Mouse (Mus musculus): ENCODE measurements at regions not wholly inside any gene's neighbourhood (a gene's known extent, or its start where the extent isn't known, plus 50 kb on each side); places are given as distances from the start of the nearest gene placed in this dataset.

DNA sequence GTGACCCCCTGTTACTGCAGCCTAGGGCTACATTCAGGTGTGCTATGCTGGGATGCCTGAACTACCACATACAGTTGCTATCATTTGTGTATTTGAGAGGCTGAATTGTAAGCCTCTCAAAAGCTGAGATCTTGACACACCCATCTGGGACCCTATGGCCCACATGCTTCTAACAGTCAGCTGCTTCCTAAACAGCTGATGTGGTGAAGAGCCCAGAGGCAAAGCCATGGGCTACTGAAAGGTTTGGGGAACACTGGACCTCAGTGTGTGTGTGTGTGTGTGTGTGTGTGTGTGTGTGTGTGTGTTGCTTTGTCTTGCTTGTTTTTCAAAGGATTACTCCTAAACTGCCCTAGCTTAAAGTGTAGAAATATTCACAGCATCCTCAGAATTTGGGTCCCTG is 75.0 kb downstream of the Lbh start:
- DNase-seq (ENCODE audit: low spot score): no peak

DNA sequence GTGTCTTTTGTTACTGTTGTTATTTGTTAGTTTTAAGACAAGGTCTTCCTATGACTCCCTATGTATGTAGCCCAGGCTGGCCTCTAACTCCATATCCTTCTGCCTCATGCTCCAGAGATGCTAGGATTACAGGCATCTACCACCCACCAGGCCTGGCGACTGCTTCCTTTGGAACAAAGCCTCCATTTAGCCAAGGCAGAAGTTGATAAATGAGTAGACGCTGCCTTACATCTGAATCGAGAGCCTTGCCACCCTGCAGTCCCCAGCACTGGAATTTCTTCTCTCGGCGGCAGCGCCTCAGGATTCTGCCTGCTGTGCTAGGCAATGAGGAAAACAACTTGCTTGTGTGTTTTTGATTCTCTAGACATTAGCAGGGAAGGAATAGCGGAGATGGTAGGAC is 75.5 kb downstream of the Lbh start:
- no peak for DNase-seq (ENCODE audit: low spot score)

DNA sequence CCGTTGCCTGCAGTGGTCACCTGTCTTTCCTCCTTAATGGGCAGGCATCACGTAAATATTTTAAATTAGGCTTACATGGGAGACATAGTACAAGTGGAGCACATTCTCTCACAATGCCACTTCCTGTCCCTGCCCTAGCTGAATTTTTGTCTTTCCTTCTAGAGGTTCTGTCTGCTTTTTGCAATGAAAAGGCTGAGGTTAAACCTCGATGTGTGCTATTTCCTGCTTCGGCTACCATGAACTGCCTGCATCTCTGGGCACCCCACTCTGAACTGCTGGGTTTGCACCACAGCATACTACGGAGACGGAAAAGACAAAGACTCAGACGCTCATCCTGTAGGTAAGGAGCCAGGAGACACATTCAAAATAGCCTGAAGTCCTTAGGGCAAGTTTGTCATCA is 78.4 kb downstream of the Lbh start:
- DNase-seq (ENCODE audit: low spot score): no peak

DNA sequence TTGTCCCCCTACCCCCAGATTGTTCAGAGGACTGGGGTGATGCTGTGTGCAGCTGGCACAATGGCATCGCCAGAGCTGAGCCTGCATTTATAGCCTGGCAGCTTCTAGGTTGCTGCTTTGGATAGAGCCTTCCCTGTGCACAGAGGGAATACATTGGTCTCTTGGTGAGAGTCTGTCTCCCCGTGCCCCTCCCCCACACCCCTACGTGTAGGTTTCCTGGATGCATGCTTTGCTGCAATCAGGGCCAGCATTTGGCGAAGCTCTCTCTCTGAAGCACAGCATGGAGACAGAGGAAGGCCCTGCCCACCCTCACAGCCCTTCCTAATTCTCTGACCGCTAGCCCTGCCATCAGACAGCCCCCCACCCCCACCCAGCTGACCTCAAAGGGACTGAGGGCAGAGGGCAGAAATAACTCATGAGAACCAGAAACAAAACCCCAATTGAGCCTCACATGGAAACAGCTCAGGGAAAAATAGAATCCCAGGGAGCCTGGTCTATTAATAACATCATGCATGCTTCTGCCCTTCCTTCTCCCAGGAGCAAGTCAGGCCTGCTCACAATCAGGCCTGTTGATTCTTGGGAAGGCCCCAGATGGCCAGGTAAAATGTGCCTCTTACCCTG is 79.3 kb downstream of the Lbh start:
- no peak for DNase-seq (ENCODE audit: low spot score)

DNA sequence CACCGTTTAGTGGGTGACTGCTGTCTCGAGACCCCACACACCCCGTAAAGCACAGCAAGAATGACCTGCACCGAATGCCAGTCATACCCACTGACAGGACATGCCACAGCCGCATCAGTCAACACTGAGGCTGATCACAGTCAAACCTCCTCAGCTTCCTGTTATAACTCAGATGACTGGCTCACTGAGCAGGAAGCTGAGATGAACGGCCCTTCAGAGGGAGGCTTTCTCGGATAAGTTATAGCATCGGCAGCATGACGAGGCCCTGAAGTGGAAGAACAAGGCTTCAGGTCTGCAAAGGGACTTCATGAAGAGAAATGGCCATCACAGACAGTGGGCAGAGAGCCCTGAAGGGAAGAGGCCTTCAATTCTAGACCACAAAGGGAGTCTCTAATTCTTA is 87.0 kb downstream of the Lbh start:
- DNase-seq (ENCODE audit: low spot score): no peak

DNA sequence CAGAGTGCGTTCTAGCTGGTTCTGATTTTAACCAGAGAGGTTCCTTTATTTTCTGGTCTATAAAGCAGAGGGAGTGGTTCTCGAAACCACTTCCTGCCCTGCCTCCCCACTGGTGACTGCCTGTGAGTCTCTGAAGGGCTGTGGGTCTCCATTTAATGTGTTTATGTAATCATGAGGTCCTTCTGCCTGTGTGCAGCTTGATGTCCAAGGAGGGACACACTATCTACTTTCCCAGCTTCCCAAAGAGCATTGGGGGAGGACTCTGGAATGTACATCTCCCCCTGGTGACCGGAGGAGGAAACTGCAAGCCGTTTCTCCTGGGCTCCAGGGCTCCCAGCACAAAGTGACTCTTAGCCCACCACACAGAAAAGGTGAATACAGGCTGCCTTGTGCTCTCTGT is 90.8 kb downstream of the Lbh start:
- DNase-seq (ENCODE audit: low spot score): peak; percentile 38

DNA sequence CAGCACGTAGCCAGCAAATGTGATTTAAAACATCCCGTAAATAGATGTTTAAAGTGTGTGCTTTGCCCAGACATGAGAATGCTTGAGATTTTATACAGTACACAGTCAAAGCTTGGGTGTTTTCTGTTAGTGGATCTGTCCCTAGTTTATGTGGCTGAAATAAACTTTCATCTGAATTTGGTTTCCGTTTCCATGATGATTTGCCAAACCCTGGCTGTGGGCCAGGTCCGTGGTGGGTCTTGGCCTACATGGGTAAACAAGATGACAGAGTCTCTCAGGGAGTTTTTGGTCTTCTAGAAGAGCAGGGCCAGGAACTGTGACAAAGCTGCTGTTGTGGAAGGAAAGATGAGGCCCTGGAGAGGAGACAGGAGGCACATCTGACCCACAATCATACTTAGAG is 91.9 kb downstream of the Lbh start:
- DNase-seq (ENCODE audit: low spot score): no peak

DNA sequence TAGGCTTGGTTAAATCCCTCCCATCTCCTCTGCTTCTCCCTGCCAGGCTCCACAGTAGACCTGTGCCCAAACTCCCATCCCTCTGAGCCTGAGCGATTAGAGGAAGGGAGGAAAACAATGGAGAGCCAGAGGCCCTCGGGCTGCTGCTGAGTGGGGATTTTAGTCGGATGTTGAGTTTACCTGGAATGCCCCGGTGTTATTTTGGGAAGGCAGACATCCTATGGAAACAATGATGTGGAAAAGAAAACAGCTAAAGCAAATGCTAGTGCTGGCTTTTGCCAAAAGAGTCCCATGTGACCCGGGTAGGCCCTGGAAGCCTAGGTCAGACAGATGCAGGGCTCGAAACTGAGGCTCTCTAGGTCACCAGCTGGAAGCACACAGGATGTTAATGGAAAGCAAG is 94.3 kb downstream of the Lbh start:
- DNase-seq (ENCODE audit: low spot score): no peak

DNA sequence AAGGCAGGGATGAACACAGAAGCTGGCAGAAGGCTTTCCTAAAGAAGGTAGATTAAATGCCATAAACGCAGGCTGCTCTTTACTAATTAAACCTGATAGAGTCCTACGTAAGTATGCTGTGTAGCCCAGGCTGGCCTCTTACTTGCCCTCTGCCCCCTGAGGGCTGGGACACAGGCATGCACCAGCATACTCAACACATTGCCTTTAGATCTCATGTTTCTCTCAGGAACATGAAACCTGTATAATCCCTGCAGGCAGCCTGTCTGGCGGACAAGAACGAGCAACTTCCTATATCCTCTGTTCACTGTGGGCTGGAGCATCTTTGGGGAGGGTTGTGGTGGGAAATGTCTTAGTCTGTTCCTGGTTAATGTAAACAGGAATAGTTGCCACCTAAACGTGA is 94.8 kb upstream of the Lclat1 start:
- no peak for DNase-seq (ENCODE audit: low spot score)

DNA sequence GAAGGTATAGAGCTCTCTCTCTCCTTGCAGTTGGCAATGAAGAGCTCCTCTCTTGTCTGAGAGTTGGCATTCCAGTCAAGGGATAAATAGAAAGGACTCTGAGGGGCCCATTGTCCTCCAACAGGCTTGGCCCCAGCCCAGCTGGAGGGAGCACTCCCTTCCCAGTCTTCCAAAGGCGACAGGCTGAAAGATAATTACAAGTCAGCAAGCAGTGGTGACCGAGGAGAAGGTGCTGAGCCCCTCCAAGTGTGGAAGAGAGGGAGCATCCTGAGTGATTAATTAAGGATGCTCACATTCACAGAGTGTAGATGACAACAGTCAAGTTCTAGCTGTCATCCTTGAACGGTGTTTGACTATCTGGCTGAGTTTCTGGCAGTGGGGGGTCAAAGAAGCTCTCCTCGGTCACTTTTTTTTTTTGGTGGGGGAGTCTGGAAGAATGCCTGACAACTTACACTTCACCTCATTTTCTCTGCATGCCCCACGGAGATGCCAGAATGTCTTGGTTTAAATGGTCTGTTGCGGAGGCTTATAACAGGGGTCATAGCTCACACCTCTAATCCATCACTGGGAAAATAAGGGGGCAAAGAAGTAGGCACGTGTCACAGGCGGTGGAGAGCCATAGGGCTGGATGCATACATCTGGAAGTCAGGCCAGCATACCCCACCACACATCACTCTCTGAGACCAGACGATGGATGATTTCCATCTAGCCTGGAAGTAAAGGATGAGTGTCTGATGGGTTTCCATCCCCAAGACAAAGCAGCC is 93.5 kb upstream of the Lclat1 start:
- no peak for DNase-seq (ENCODE audit: low spot score)

DNA sequence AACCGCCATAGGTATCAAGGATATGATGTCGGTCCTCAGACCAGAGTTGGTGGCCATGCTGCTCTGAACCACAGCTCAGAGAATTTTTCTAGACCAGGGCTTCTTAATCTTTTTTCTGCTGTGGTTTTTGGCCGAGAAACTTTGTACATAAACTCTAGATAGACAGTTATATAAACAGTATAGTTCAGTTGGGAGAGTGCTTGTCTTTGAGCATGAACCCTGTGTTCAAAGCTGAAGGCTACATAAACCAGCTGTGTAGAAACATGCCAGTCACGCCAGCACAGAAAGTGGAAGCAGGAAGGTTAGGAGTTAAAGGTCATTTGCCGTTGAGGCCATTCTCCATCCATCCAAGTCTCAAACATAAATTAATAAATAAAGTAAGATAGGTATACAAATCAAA is 90.6 kb upstream of the Lclat1 start:
- DNase-seq (ENCODE audit: low spot score): no peak

DNA sequence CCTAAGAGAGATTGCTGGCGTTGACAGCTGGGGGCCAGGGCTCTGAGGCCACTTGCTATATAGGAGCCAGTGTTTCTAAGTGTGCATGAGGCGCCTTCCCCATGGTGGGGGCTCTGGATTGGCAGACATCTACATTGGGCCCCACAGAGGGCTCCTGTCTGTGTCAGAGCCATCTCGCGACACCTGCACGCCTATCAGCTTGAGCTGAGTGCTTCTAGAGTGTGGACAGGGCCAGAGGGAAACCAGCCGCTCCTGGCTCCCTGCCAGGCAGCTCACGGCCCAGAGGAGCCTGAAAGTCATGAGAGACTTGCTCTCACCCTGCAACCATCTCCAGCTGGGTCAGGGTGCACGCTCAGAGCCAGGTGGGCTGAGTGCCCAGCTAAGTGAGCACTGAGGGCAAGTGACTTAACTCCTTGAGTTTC is 85.1 kb upstream of the Lclat1 start:
- DNase-seq (ENCODE audit: low spot score): no peak

DNA sequence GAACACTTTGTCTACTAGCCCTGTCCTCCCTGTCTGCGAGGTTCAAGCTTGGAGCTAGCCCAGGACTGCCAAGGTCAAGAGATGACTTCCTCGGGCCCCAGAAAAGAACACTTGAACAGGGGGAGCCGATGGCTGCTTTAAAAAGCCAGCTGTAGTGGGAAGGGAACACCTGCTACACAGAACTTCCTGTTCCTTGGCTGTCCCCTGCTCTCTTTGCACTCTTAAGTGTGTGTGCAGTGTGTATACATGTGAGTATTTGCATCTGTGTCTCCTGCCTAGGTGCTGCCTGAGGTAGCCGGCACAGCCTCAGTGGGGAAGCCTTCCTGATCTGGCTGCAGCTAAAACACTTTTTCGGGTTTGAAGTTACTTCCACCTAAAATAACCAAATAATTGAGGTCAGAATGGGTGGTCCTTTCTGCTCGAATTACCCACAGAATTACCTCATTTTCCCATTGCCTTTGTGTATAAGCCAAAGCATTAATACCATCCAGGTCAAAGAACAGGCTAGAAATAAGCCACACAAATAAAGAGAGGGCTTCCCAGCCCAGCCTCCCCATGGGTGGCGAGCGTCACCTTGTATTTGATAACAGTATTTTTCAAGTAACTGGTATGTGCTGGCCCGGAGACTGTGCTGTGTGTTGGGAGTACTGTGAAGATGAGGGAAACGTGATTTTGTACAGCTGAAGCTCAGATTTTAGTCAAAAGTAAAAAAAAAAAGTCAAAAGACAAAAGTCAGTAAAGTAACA is 84.2 kb upstream of the Lclat1 start:
- no peak for DNase-seq (ENCODE audit: low spot score)

DNA sequence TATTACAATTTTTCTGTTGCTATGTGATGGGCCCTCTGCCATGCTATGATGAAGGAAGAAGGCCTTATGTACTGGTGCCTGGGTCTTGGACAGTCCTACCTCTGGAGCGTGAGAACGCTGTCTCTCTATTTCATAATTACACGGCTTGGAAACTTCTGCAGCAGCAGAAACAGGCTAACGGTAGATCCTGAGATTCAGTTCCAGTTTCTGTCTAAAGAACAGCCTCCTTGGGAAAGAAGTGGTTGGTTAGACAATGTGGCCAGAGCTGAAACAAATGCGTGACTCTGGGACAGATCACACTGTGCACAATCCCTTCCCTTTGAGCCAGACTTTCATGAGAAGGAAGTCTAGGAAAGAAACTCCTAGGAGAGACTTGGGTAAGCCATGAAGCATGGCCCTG is 80.7 kb upstream of the Lclat1 start:
- no peak for DNase-seq (ENCODE audit: low spot score)

DNA sequence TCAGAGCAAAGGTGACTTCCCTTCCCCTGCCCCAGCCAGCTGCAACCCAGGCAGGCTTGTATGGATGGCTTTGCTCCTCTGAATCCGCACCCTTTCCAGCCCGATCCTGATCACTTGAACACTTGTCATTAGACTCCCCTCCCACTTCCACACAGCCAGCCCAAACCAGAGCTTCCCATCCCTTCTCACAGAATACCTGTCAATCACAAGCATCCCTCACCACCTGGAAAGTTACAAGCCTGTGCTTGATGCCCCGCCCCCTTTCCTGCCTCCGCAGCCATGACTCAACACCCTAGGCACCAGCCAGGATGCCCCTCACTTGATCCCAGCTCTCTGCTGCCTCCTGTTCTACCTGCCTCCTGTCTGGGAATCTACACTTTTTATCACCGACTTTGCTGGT is 76.0 kb upstream of the Lclat1 start:
- no peak for DNase-seq (ENCODE audit: low spot score)

DNA sequence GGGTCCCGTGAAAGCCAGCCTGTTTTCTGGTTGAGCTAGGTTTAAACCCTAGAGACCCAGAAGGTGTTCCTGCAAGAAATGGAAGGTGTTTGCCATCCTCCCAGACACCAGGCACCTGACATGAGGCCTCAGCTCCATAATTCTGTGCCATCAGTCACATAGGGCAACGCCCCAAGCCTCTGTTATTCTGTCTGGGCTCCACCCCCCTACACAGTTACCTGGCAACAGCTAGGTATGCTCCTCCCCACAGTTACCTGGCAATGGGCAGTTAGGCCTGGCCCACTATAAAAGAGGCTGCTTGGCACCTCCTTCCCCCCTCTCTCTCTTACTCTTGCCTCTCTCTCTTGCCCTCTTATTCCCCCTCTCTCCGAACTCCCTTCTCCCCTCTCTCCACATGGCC is 75.5 kb upstream of the Lclat1 start:
- DNase-seq (ENCODE audit: low spot score): no peak

DNA sequence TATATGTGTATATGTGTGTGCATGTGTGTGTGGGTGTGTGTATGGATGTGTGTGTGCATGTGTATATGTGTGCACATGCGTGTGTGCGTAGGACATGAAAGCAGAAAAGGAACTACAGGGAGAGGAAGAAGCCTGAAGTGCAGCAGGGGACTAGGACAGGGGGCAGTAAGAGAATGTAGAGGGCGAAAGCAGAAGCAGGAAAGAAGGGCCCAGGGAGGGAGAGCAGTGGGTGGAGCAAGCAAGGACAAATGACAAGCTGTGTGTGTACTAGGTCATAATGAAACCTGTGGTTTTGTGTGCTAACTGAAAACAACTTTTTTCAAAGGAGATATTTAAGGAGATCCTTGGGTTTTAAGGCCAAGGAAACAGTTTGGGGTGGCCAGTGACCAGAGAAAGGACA is 73.4 kb upstream of the Lclat1 start:
- DNase-seq (ENCODE audit: low spot score): no peak

DNA sequence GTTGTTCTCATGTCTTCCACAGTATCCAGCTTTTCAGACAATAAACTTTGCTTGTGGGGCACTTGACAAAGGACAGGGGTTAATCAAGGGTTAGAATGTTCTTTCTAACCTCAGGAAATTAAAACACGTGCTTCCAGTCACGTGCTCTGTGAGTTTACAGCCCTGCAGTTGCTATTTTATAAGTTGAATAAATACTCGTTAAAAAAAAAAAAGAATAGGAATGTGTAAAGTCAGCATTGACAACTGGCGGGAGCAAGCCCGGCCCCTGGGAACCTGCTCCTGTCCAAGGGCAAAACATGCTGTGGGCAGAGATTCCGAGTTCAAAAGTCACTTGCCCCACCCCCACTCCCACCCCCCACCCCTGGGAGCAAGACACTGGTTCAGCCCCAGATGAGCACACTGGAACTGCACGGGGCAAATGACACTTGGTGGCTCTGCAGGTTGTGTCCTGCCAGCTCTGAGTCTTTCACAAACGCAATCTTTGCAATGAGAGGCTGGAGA is 72.8 kb upstream of the Lclat1 start:
- no peak for DNase-seq (ENCODE audit: low spot score)

DNA sequence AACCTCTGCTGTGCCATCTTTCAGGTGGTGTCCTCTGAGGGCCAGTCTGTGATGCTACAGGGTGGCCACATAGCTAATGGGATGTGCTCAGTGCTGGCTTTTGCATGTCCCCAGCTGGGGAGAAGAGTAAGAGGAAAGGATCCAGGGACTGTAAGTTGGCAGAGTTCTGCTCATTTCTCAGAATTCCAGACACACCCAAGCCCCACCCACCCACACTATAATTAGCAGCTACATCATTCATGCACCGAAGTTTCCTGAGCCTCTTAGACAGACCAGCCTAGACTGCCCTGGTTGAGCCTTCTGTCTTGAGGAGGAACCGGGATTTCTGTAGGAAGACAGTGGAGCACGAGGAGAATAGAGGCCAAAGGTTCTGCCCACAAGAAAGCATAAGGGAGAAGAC is 70.9 kb upstream of the Lclat1 start:
- DNase-seq (ENCODE audit: low spot score): no peak

DNA sequence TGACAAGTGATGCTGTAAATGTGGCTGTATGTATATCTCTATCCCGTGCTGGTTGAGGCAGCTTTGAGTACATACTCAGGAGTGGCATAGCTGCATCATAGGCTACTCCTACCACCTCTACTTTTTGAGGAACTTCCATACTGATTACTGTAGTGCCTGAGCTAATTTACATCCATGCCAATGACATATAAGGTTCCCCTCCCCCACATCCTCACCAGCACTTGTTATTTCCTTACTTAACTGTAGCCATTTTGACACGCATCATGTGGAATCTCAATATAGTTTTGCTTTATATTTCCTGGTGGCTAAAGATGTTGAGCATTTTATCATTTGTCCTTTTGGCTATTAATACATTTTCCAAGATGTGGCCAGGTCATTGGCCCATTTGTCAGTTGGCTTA is 69.2 kb upstream of the Lclat1 start:
- DNase-seq (ENCODE audit: low spot score): no peak

DNA sequence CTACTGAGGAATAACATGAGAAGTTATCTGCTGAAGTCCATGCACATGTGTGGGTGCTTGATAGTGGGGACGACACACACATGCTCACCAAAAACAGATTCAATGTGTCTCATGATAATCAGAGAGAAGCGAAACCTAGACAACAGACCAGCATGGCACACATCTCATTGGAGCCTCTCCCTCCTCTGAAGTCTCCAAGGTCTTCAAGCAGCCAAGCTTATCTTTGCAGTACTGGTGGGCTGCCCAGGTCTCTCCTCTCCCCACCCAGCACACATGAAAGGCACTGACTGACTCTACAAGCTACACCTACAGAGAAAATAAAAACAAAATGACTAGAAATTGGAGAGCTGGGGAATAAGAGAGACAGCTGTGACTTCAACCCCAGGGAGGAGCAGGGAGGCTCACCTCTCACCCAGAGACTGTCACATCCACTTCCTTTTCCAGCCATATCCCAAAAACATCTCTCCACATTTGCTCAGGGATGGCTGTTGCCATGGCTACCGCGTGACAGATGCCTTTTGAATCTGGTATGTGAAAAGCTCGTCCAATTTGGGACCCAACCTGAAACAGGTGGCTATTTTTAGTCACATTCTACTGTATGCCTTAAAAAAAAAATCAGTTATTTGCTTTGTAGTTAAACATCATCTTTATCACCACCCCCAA is 62.7 kb upstream of the Lclat1 start:
- DNase-seq (ENCODE audit: low spot score): peak; percentile 29

DNA sequence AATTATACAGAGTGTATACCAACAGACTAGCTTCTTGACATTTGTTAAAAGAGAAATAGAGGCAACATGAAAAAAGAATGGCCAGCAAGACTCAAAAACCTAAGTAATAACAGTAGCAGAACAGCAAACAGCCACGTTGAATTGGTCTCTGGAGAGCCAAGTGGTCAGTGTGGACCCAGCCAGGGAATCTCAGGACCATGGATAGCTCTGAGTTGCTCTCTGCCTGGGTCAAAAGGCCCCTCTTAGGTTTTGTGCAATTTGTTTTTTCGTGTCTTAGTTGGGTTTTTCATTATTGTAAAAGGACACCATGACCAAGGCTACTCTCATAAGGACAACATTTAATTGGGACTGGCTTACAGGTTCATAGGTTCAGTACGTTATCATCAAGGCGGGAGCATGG is 60.8 kb upstream of the Lclat1 start:
- DNase-seq (ENCODE audit: low spot score): no peak

DNA sequence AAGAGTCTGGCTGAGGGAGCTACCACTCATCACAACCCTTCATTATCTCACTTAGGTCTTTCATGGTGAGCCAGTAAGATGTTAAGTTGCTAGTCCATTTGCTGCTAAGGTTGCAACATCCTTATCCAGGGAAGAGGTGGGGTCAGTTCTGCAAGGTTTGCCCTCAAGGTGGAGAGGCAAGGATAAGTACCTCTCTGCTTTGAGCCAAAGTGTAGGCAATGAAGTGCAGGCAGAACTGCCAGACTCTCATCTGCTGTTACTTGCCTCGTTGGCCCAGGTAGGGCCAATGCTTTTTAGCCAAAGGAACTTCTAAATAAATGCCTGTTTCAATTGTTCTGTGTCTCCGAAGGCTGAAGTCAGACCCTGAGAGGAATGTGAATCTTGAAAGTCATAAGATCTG is 59.6 kb upstream of the Lclat1 start:
- no peak for DNase-seq (ENCODE audit: low spot score)

All from layer of hippocampus, adult 9-10 months (tissue).